Mouse (Mus musculus): ENCODE data around the gene Nme9.

Nme9 gene

GRCm38 (mm10) chr9:99451161-99451560 is at the start of gene Nme9:
TSS of gene Nme9 (plus strand) at chr9:99451475.
- no peak for DNase-seq

GRCm38 (mm10) chr9:99409280-99409679 is 42.0 kb upstream of the Nme9 start:
- DNase-seq = no peak

GRCm38 (mm10) chr9:99411093-99411492 is 40.2 kb upstream of the Nme9 start:
- no peak for DNase-seq

- no peak for DNase-seq
Observed at GRCm38 (mm10) chr9:99411785-99412184, 39.5 kb upstream of the Nme9 start.

- DNase-seq = no peak
Observed at GRCm38 (mm10) chr9:99416809-99417208, 34.5 kb upstream of the Nme9 start.

- no peak for DNase-seq
Observed at GRCm38 (mm10) chr9:99417288-99417846, 33.9 kb upstream of the Nme9 start.

GRCm38 (mm10) chr9:99418377-99418776 is 32.9 kb upstream of the Nme9 start:
- no peak for DNase-seq

GRCm38 (mm10) chr9:99419951-99420701 is 31.1 kb upstream of the Nme9 start:
- no peak for DNase-seq

- no peak for DNase-seq
Observed at GRCm38 (mm10) chr9:99421914-99422313, 29.4 kb upstream of the Nme9 start.

GRCm38 (mm10) chr9:99423692-99424573 is 27.3 kb upstream of the Nme9 start:
- no peak for DNase-seq

GRCm38 (mm10) chr9:99424574-99424863 is 26.8 kb upstream of the Nme9 start:
- no peak for DNase-seq

- no peak for DNase-seq
Observed at GRCm38 (mm10) chr9:99425262-99425661, 26.0 kb upstream of the Nme9 start.

GRCm38 (mm10) chr9:99428601-99429331 is 22.5 kb upstream of the Nme9 start:
- DNase-seq = no peak

- no peak for DNase-seq
Observed at GRCm38 (mm10) chr9:99429845-99430244, 21.4 kb upstream of the Nme9 start.

GRCm38 (mm10) chr9:99430806-99431205 is 20.5 kb upstream of the Nme9 start:
- no peak for DNase-seq

- no peak for DNase-seq
Observed at GRCm38 (mm10) chr9:99431346-99431745, 19.9 kb upstream of the Nme9 start.

- peak; percentile 48 to 60 for DNase-seq
Observed at GRCm38 (mm10) chr9:99431963-99432362, 19.3 kb upstream of the Nme9 start.

GRCm38 (mm10) chr9:99432478-99432877 is 18.8 kb upstream of the Nme9 start:
- no peak for DNase-seq

- no peak for DNase-seq
Observed at GRCm38 (mm10) chr9:99434892-99435618, 16.2 kb upstream of the Nme9 start.

GRCm38 (mm10) chr9:99435619-99436181 is 15.6 kb upstream of the Nme9 start:
- peak; percentile 60 to 62 for DNase-seq

- DNase-seq = peak; percentile 79 to 84
Observed at GRCm38 (mm10) chr9:99436182-99437030, 14.9 kb upstream of the Nme9 start.
